In genomic region chr3:94366761-94367160, GRCm38 (mm10) we compare ENCODE assay signal across 9 mouse cellular contexts. TPM values are rescaled to one million over a fixed set of nuclear protein-coding genes. Genes with fewer than 3 reads are reported as not detected.
A peak's percentile ranks its signal among the peaks of the same experiment; 100 is the strongest.
DNase-seq lines count a peak whose midpoint lies in the region; ATAC-seq and TF ChIP-seq lines count a peak whose summit lies in the region.
"Had no signal": no experiment of that assay in that cellular context is flagged by ENCODE, and none has a peak within 500 bp of the region (broad histone marks: within the 10 kb centered on the region; RNA-seq: fewer than 3 reads in every experiment).

No protein-coding gene starts in this region.

- 0 out of 2 replicates have a peak, but pooled peaks have one; percentile 13 for ATAC-seq in neural tube, embryonic 12.5 days (ENCODE audit: low FRiP score, low read depth)

- H3K9ac ChIP-seq in liver, adult 2 months (ENCODE audit: low read depth, low read length), result 0 out of 2 replicates have a peak overlapping the region, but pooled peaks have one; percentile 19
- no peak overlapping the region for H3K9ac ChIP-seq in neural tube, embryonic 12.5 days
- H3K9ac ChIP-seq: embryonic facial prominence, embryonic 15.5 days had no signal

- peak; percentile 98 for TF ChIP-seq CTCF in cortical plate, adult 2 months (IDR thresholded peaks at IDR 0.05; ENCODE audit: extremely low read depth, insufficient read depth, low read length)
- TF ChIP-seq CTCF in liver, adult 2 months (IDR thresholded peaks at IDR 0.05; ENCODE audit: low read depth, low read length), result peak; percentile 77

- no peak overlapping the region for H3K27ac ChIP-seq in cortical plate, adult 2 months (ENCODE audit: insufficient read depth, low read length)
- no peak overlapping the region for H3K27ac ChIP-seq in liver, adult 2 months (replicated peaks; ENCODE audit: insufficient read depth, low read depth, low read length)
- H3K27ac ChIP-seq in neural tube, embryonic 12.5 days, result no peak overlapping the region
- H3K27ac ChIP-seq: embryonic facial prominence, embryonic 15.5 days had no signal

- no peaks in the 10 kb centered on the region for H3K9me3 ChIP-seq in neural tube, embryonic 12.5 days
- H3K9me3 ChIP-seq: embryonic facial prominence, embryonic 15.5 days had no signal

- no peaks in the 10 kb centered on the region for H3K27me3 ChIP-seq in liver, adult 2 months (ENCODE audit: control insufficient read depth, insufficient read depth, low read length)
- H3K27me3 ChIP-seq in neural tube, embryonic 12.5 days (replicated peaks), result peaks cover 40% of the 10 kb centered on the region

- no peaks in the 10 kb centered on the region for H3K4me1 ChIP-seq in cortical plate, adult 2 months (ENCODE audit: control insufficient read depth, insufficient read depth, low read length)
- peaks cover 18% of the 10 kb centered on the region for H3K4me1 ChIP-seq in liver, adult 2 months (ENCODE audit: control insufficient read depth, insufficient read depth, low read length)
- H3K4me1 ChIP-seq in neural tube, embryonic 12.5 days, result peaks cover 11% of the 10 kb centered on the region; the same call in 1 of the 2 replicates

- no peaks in the 10 kb centered on the region for H3K36me3 ChIP-seq in liver, adult 2 months (ENCODE audit: control insufficient read depth, insufficient read depth, low read length)
- H3K36me3 ChIP-seq in neural tube, embryonic 12.5 days, result no peaks in the 10 kb centered on the region
- H3K36me3 ChIP-seq: embryonic facial prominence, embryonic 15.5 days had no signal

- DNase-seq in 416B (ENCODE audit: low read depth), result peak; percentile 80
- peak; percentile 91 for DNase-seq in adipocyte (ENCODE audit: low spot score)
- DNase-seq in gastrocnemius, postnatal 14 days, result peak; percentile 55
- DNase-seq in kidney, adult 9 months, result peak; percentile 89
- DNase-seq in liver, adult 2 months (ENCODE audit: extremely low read depth, low read depth, low spot score), result peak; percentile 95
- DNase-seq in telencephalon, adult 2 months (ENCODE audit: low read depth, low spot score), result peak; percentile 34

- H3K4me3 ChIP-seq in cortical plate, adult 2 months (ENCODE audit: insufficient read depth, low read length), result no peak overlapping the region
- H3K4me3 ChIP-seq in liver, adult 2 months (ENCODE audit: insufficient read depth, low read depth, low read length), result no peak overlapping the region
- no peak overlapping the region for H3K4me3 ChIP-seq in neural tube, embryonic 12.5 days
- H3K4me3 ChIP-seq: embryonic facial prominence, embryonic 15.5 days had no signal

- intact Hi-C loops in gastrocnemius, postnatal 14 days (cut with DNase I; ENCODE audit: low total_unique reads), result loop anchor here (5.0 to 10.0 kb wide), 2 partner anchors 86 to 238 kb away; no protein-coding TSS in a partner anchor

- WGBS in liver, adult 2 months, result 4% methylated on average over 3 of the region's 3 CpGs
- WGBS in neural tube, embryonic 12.5 days, result 28% methylated on average over 3 of the region's 3 CpGs

- no peaks in the 10 kb centered on the region for H3K79me2 ChIP-seq in liver, adult 2 months (ENCODE audit: control insufficient read depth, insufficient read depth, low read length)

- TF ChIP-seq POLR2A in cortical plate, adult 2 months (IDR thresholded peaks at IDR 0.05; ENCODE audit: extremely low read depth, insufficient read depth, low read length), result no peak
- TF ChIP-seq POLR2A in liver, adult 2 months (IDR thresholded peaks at IDR 0.05; ENCODE audit: extremely low read depth, insufficient read depth, low read length), result no peak

- no peak overlapping the region for H3K4me2 ChIP-seq in neural tube, embryonic 12.5 days (replicated peaks)
- H3K4me2 ChIP-seq: embryonic facial prominence, embryonic 15.5 days had no signal

RNA-seq across cellular contexts. Expression of gene C2cd4d, which starts 4.5 kb away (rescaled TPM):
- 0.61 and 0.70 TPM in 2 replicates for polyA plus RNA-seq in cortical plate, adult 2 months (2012; rRNA removed)
- total RNA-seq in gastrocnemius, postnatal 14 days (2021), result under 1 TPM; 0.18 to 0.31 TPM
- 0.18 and 0.40 TPM in 2 replicates for total RNA-seq in liver, adult 2 months (2014; rRNA removed)
- 2.1 and 2.5 TPM in 2 replicates for polyA plus RNA-seq in liver, adult 2 months (2012; rRNA removed)
- polyA plus RNA-seq in neural tube, embryonic 12.5 days (2016; fragmentation: Nextera tagmentation; extraction: Ambion mirVana), result 2.4 and 3.1 TPM in 2 replicates

RNA-seq across cellular contexts. Expression of gene Rorc, which starts 5.8 kb away (rescaled TPM):
- polyA plus RNA-seq in cortical plate, adult 2 months (2012; rRNA removed), result 1.9 and 2.0 TPM in 2 replicates
- 10 to 100 TPM; 15.8 to 22.8 TPM for total RNA-seq in gastrocnemius, postnatal 14 days (2021)
- total RNA-seq in liver, adult 2 months (2014; rRNA removed), result 36.3 and 50.3 TPM in 2 replicates
- polyA plus RNA-seq in liver, adult 2 months (2012; rRNA removed), result 31.6 and 34.4 TPM in 2 replicates
- 0.20 TPM in 2 replicates for polyA plus RNA-seq in neural tube, embryonic 12.5 days (2016; fragmentation: Nextera tagmentation; extraction: Ambion mirVana)

RNA-seq across cellular contexts. Expression of gene Them5, which starts 24.9 kb away (rescaled TPM):
- not detected in 2 replicates for polyA plus RNA-seq in cortical plate, adult 2 months (2012; rRNA removed)
- under 1 TPM in 1 of 2 experiments, not detected in 1; 0.16 TPM for total RNA-seq in gastrocnemius, postnatal 14 days (2021)
- total RNA-seq in liver, adult 2 months (2014; rRNA removed), result 0.09 and 0.20 TPM in 2 replicates
- polyA plus RNA-seq in liver, adult 2 months (2012; rRNA removed), result not detected in 2 replicates
- not detected in 2 replicates for polyA plus RNA-seq in neural tube, embryonic 12.5 days (2016; fragmentation: Nextera tagmentation; extraction: Ambion mirVana)

RNA-seq across cellular contexts. Expression of gene Lingo4, which starts 31.6 kb away (rescaled TPM):
- 0.46 and 0.51 TPM in 2 replicates for polyA plus RNA-seq in cortical plate, adult 2 months (2012; rRNA removed)
- total RNA-seq in gastrocnemius, postnatal 14 days (2021), result under 1 TPM; 0.06 to 0.11 TPM
- 0.20 and 0.37 TPM in 2 replicates for total RNA-seq in liver, adult 2 months (2014; rRNA removed)
- polyA plus RNA-seq in liver, adult 2 months (2012; rRNA removed), result 0.12 and 0.16 TPM in 2 replicates
- 0.29 and 0.51 TPM in 2 replicates for polyA plus RNA-seq in neural tube, embryonic 12.5 days (2016; fragmentation: Nextera tagmentation; extraction: Ambion mirVana)

RNA-seq across cellular contexts. Expression of gene Tdrkh, which starts 46.3 kb away (rescaled TPM):
- 15.2 and 15.5 TPM in 2 replicates for polyA plus RNA-seq in cortical plate, adult 2 months (2012; rRNA removed)
- total RNA-seq in gastrocnemius, postnatal 14 days (2021), result 1 to 10 TPM; 3.5 to 4.8 TPM
- total RNA-seq in liver, adult 2 months (2014; rRNA removed), result 1.5 and 1.8 TPM in 2 replicates
- 0.22 and 0.66 TPM in 2 replicates for polyA plus RNA-seq in liver, adult 2 months (2012; rRNA removed)
- 47.3 and 55.5 TPM in 2 replicates for polyA plus RNA-seq in neural tube, embryonic 12.5 days (2016; fragmentation: Nextera tagmentation; extraction: Ambion mirVana)

Comparison
In these comparisons a context has a peak if more than half of its experiments do, and no peak if none do; other contexts are left out.
1. DNase-seq: peak in every context shown above with its lines; median percentile 95 in liver, adult 2 months; 91 in adipocyte; 89 in kidney, adult 9 months; 80 in 416B; 55 in gastrocnemius, postnatal 14 days; 34 in telencephalon, adult 2 months.
2. RNA of gene Rorc, which starts 5.8 kb away (polyA plus RNA-seq): 31.6 to 34.4 TPM in liver, adult 2 months; 1.9 to 2.0 TPM in cortical plate, adult 2 months and 0.20 TPM in neural tube, embryonic 12.5 days; every median in the first group is over 10 times any median in the second.